Mouse (Mus musculus): ENCODE measurements around the gene Olfr1211. TPM values are rescaled to one million over a fixed set of nuclear protein-coding genes. Genes with fewer than 3 reads are reported as not detected.

Olfr1211 gene
- polyA plus RNA-seq (2012): not detected in 2 replicates

DNA sequence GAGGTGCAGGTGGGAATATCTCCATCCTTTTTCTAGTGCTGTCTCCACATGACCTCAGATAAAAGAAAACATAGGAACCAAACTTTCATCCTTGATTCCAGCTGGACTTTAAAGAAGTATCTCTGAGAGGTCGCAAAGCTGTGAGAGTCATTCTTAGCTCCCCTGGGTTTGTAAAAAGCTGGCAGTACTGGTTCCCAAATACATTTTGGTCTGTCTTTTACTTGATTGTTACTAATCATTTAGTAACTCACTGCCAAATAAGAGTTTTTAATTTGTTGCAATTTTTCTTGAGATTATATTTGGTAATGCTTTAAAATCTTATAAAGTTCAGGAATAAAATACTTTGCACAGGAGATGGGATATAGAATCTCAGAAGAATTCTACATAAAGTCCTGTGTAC is at the start of gene Olfr1211:
Olfr1211 (minus strand) TSS at position 101 of the 400 bp plus-strand sequence.
- 0 out of 2 replicates have a peak, but pooled peaks cover 2% of the 10 kb centered on the region for H3K9me3 ChIP-seq (ENCODE audit: control insufficient read depth, low read length)
- TF ChIP-seq GATA1 (IDR thresholded peaks at IDR 0.05; ENCODE audit: low read length) (no peak), TAL1 (IDR thresholded peaks at IDR 0.05; ENCODE audit: low read length) (no peak)
- no peak within 1 kb of the TSS for H3K4me3 ChIP-seq (replicated peaks)
- H3K4me1 ChIP-seq (ENCODE audit: control insufficient read depth): no peaks in the 10 kb centered on the region
- no peaks in the 10 kb centered on the region for H3K36me3 ChIP-seq (ENCODE audit: control insufficient read depth)
- no peaks in the 10 kb centered on the region for H3K27me3 ChIP-seq (ENCODE audit: control insufficient read depth)

DNA sequence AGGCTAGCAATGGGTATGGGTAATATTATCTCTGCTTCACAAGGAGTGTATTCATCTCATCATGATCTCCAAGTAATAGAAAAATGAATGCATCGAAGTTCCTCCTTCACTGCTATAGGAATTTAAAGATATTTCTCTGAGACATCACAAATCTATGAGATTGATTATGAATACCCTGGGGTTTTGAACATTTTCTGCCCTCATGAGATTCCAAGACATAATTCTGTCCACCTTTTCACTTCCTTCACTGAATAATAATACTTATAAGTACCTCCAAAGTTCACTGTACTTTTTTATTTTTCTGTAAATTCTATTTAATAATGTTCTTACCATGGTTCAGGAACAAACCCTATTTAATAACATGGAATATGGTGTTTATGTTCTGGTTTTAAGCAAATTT is 42.3 kb upstream of the Olfr1211 start, which contains the start of gene Gm13762:
Gm13762 (minus strand) TSS at position 101 of the 400 bp plus-strand sequence.
- H3K36me3 ChIP-seq (ENCODE audit: control insufficient read depth): no peaks in the 10 kb centered on the region
- no peak for TF ChIP-seq TAL1 (IDR thresholded peaks at IDR 0.05; ENCODE audit: low read length)
- TF ChIP-seq GATA1 (IDR thresholded peaks at IDR 0.05; ENCODE audit: low read length): no peak
- H3K4me3 ChIP-seq (replicated peaks): no peak within 1 kb of the TSS
- no peaks in the 10 kb centered on the region for H3K4me1 ChIP-seq (ENCODE audit: control insufficient read depth)
- H3K9me3 ChIP-seq (ENCODE audit: control insufficient read depth, low read length): 0 out of 2 replicates have a peak, but pooled peaks cover 2% of the 10 kb centered on the region
- no peaks in the 10 kb centered on the region for H3K27me3 ChIP-seq (ENCODE audit: control insufficient read depth)

DNA sequence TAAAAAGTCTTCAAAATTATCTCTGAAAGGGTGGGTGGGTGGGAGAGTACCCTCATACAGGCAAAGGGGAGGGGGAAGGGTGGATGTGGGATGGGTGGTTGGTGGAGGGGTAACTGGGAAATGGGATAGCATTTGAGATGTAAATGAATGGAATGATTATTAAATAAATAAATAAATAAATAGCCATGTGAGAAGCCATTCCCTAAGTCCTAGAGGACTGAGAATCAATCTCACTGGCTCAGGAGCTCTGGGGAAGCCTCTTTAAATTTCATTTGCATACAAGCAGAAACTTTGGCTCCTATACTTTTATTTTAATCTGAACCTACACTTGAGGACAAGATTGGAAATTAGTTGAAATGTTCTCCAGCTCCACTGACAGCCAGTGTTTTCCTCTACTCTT is 15.8 kb upstream of the Olfr1211 start, which contains the start of gene Olfr1212:
Olfr1212 (plus strand) TSS at position 301 of the 400 bp plus-strand sequence.
- Histone ChIP-seq H3K36me3 (ENCODE audit: control insufficient read depth) (no peaks in the 10 kb centered on the region), H3K4me3 (replicated peaks) (no peak within 1 kb of the TSS), H3K27me3 (ENCODE audit: control insufficient read depth) (no peaks in the 10 kb centered on the region), H3K9me3 (ENCODE audit: control insufficient read depth, low read length) (peaks cover under 1% of the 10 kb centered on the region; the same call in 1 of the 2 replicates), H3K4me1 (ENCODE audit: control insufficient read depth) (no peaks in the 10 kb centered on the region)
- TF ChIP-seq TAL1 (IDR thresholded peaks at IDR 0.05; ENCODE audit: low read length) (no peak), GATA1 (IDR thresholded peaks at IDR 0.05; ENCODE audit: low read length) (no peak)

DNA sequence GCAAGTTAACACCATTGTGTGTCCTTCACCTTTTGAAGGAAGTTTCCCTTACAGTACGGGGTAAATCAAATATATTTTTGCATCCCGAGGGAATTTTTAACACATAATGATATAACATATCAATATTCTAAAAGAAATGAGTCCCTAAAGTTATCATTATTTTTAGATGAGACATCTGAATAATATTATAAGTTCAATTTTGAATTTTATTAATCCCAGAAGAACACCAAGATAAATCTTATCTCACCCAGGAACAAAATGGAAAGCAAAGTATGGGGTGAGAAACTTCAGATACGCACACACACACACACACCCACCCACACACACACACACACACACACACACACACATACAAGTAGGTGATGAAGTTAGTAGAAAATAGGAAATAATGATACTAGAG is 22.9 kb downstream of the Olfr1211 start, which contains the start of gene Olfr1209:
Olfr1209 (minus strand) TSS at position 101 of the 400 bp plus-strand sequence.
- TF ChIP-seq TAL1 (IDR thresholded peaks at IDR 0.05; ENCODE audit: low read length): no peak
- no peak for TF ChIP-seq GATA1 (IDR thresholded peaks at IDR 0.05; ENCODE audit: low read length)

DNA sequence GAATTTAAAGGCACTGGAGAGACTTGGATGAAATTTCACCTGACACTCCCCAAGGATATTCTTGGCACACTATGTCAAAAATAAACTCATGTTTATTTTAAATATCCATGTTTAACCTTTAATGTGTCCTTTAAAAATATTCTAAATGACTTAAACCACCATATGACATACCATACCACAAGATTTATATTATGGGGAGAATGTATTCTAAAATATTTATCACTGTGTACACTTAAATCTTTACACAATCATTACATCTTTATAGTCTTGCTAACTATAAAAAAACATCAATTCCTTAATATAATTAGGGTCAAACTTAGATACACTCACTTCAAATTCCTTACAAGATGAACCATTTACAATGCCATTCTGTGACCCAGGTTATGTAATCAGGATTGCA is 35.7 kb downstream of the Olfr1211 start, which contains the start of gene Olfr1208:
Olfr1208 (minus strand) TSS at position 101 of the 400 bp plus-strand sequence.
- Histone ChIP-seq H3K9me3 (ENCODE audit: control insufficient read depth, low read length) (no peaks in the 10 kb centered on the region), H3K27me3 (ENCODE audit: control insufficient read depth) (no peaks in the 10 kb centered on the region), H3K36me3 (ENCODE audit: control insufficient read depth) (no peaks in the 10 kb centered on the region), H3K4me3 (replicated peaks) (no peak within 1 kb of the TSS), H3K4me1 (ENCODE audit: control insufficient read depth) (no peaks in the 10 kb centered on the region)
- TF ChIP-seq GATA1 (IDR thresholded peaks at IDR 0.05; ENCODE audit: low read length): no peak
- TF ChIP-seq TAL1 (IDR thresholded peaks at IDR 0.05; ENCODE audit: low read length): no peak

More for the DNA sequence above, 22.9 kb downstream of the Olfr1211 start, which contains the start of gene Olfr1209:
- Histone ChIP-seq H3K36me3 (ENCODE audit: control insufficient read depth) (no peaks in the 10 kb centered on the region), H3K9me3 (ENCODE audit: control insufficient read depth, low read length) (no peaks in the 10 kb centered on the region), H3K4me1 (ENCODE audit: control insufficient read depth) (no peaks in the 10 kb centered on the region), H3K27me3 (ENCODE audit: control insufficient read depth) (no peaks in the 10 kb centered on the region), H3K4me3 (replicated peaks) (no peak within 1 kb of the TSS)

Other genes starting within 250 kb of the Olfr1211 start
- gene Olfr1195, start 248.9 kb downstream of the Olfr1211 start, polyA plus RNA-seq (2012): not detected in 2 replicates
- not detected in 2 replicates for gene Olfr1196, start 233.5 kb downstream of the Olfr1211 start, polyA plus RNA-seq (2012)
- gene Olfr1197, start 205.7 kb downstream of the Olfr1211 start, polyA plus RNA-seq (2012): not detected in 2 replicates
- gene Olfr1198, start 186.7 kb downstream of the Olfr1211 start, polyA plus RNA-seq (2012): not detected in 2 replicates
- not detected in 2 replicates for gene Olfr1199, start 177.6 kb downstream of the Olfr1211 start, polyA plus RNA-seq (2012)
- gene Olfr1200, start 167.6 kb downstream of the Olfr1211 start, polyA plus RNA-seq (2012): not detected in 2 replicates
- gene Olfr1201, start 145.1 kb downstream of the Olfr1211 start, polyA plus RNA-seq (2012): not detected in 2 replicates
- gene Olfr1202, start 123.6 kb downstream of the Olfr1211 start, polyA plus RNA-seq (2012): not detected in 2 replicates
- not detected in 2 replicates for gene Olfr1205, start 108.4 kb downstream of the Olfr1211 start, polyA plus RNA-seq (2012)
- gene Olfr1204, start 88.8 kb downstream of the Olfr1211 start, polyA plus RNA-seq (2012): not detected in 2 replicates
- not detected in 2 replicates for gene Olfr1206, start 74.9 kb downstream of the Olfr1211 start, polyA plus RNA-seq (2012)
- gene Olfr1208, start 35.8 kb downstream of the Olfr1211 start, polyA plus RNA-seq (2012): not detected in 2 replicates
- gene Olfr1209, start 23.0 kb downstream of the Olfr1211 start, polyA plus RNA-seq (2012): not detected in 2 replicates
- gene Olfr1212, start 15.9 kb upstream of the Olfr1211 start, polyA plus RNA-seq (2012): not detected in 2 replicates
- gene Gm13762, start 42.2 kb upstream of the Olfr1211 start, polyA plus RNA-seq (2012): not detected in 2 replicates
- not detected in 2 replicates for gene Olfr1214, start 54.5 kb upstream of the Olfr1211 start, polyA plus RNA-seq (2012)
- not detected in 2 replicates for gene Olfr1215, start 68.9 kb upstream of the Olfr1211 start, polyA plus RNA-seq (2012)
- not detected in 2 replicates for gene Olfr1216, start 80.2 kb upstream of the Olfr1211 start, polyA plus RNA-seq (2012)
- gene Olfr1217, start 94.0 kb upstream of the Olfr1211 start, polyA plus RNA-seq (2012): not detected in 2 replicates
- not detected in 2 replicates for gene Olfr1218, start 123.1 kb upstream of the Olfr1211 start, polyA plus RNA-seq (2012)
- gene Olfr1219, start 145.4 kb upstream of the Olfr1211 start, polyA plus RNA-seq (2012): not detected in 2 replicates
- not detected in 2 replicates for gene Olfr1220, start 168.7 kb upstream of the Olfr1211 start, polyA plus RNA-seq (2012)
- gene Olfr1221, start 179.2 kb upstream of the Olfr1211 start, polyA plus RNA-seq (2012): not detected in 2 replicates
- gene Olfr1222, start 194.9 kb upstream of the Olfr1211 start, polyA plus RNA-seq (2012): not detected in 2 replicates
- not detected in 2 replicates for gene Olfr1223, start 213.4 kb upstream of the Olfr1211 start, polyA plus RNA-seq (2012)
- gene Olfr1224-ps1, start 226.0 kb upstream of the Olfr1211 start, polyA plus RNA-seq (2012): not detected in 2 replicates
- not detected in 2 replicates for gene Olfr1225, start 236.6 kb upstream of the Olfr1211 start, polyA plus RNA-seq (2012)

Data from erythroblast, embryonic 14.5 days (primary cell).